Mouse (Mus musculus): ENCODE measurements around the gene Prl8a6.
A peak's percentile ranks its signal among the peaks of the same experiment; 100 is the strongest.

The Prl8a6 gene

DNA sequence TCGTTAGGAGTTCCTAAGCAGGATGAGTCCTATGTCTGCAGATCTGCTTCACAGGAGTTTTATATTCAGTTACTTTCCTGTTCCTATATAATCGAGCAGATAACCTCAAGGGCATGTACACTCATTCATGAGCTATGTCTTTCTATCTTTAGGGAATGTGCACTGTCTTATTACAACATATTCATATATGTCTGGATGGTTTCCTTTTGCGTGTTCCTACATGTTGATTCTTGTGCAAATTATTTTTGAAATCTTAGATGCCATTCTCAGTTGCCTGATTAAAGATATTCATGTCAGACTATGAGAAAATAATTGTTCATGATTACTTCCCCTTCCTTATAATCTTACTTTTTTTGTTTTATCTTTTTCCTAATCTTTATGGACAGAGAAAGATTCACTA is at the start of gene Prl8a6:
TSS of gene Prl8a6 (minus strand) at position 101 of the 400 bp plus-strand sequence.
- no peak for DNase-seq (ENCODE audit: extremely low spot score, low spot score)

GRCm38 (mm10) chr13:27433159-27433558 is 5.3 kb downstream of the Prl8a6 start:
- DNase-seq (ENCODE audit: extremely low spot score, low spot score), result no peak

DNA sequence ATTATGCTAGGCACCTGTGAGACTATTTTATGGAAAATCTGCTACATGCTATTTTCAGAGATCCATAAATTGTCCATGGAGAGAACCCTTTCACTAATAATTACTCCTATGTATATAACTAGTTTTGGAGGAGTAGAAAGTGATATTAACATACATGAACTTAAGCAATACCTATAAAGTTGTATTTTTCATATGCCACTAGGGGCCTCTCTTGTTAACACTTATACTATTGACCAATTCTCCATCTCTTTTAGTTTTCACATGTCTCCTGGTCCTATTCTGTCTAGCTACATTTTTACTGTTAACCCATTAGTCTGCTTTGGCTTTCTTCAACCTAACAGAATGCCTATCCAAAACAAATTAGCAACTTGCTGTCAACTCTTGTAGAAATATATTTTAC is 24.8 kb downstream of the Prl8a6 start:
- DNase-seq (ENCODE audit: extremely low spot score, low spot score), result no peak

- DNase-seq (ENCODE audit: extremely low spot score, low spot score), result peak; percentile 19
These were observed 39.3 kb downstream of the Prl8a6 start for GRCm38 (mm10) chr13:27399061-27399724.

DNA sequence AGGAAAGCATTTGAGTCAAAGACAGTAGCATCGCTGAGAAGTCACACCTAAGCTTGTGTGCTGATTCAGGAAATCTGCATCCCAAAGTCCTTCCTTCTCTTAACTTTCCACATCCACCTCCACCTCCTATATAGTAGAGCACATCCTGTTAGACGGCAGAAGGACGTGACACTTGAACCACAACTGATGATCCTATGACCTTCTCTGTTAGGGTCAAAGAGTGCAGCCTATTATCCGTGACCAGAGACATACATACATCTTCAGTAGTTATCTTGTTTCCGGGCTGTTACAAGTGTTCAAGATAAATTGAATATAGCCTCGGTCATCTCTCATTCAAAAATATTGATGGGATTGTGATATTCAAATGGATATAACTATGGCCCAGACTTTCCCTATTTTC is 47.7 kb downstream of the Prl8a6 start, which contains the start of gene Prl2b1:
TSS of gene Prl2b1 (minus strand) at position 101 of the 400 bp plus-strand sequence.
- no peak for DNase-seq (ENCODE audit: extremely low spot score, low spot score)
